In genomic region chr8:64832581-64833135, GRCm38 (mm10) we compare ENCODE assay signal across 17 mouse cellular contexts. TPM values are rescaled to one million over a fixed set of nuclear protein-coding genes. Genes with fewer than 3 reads are reported as not detected.
DNase-seq lines count a peak whose midpoint lies in the region; ATAC-seq and TF ChIP-seq lines count a peak whose summit lies in the region.
"Had no signal": no experiment of that assay in that cellular context is flagged by ENCODE, and none has a peak within 500 bp of the region (broad histone marks: within the 10 kb centered on the region; RNA-seq: fewer than 3 reads in every experiment).

No protein-coding gene starts in this region.

- no peaks in the 10 kb centered on the region for H3K27me3 ChIP-seq in forebrain, embryonic 12.5 days
- H3K27me3 ChIP-seq in forebrain, embryonic 14.5 days (replicated peaks; ENCODE audit: control insufficient read depth, insufficient read depth, low read length) = no peaks in the 10 kb centered on the region
- no peaks in the 10 kb centered on the region for H3K27me3 ChIP-seq in kidney, embryonic 15.5 days
- H3K27me3 ChIP-seq in ES-Bruce4 (ENCODE audit: control insufficient read depth, insufficient read depth, low read length, poor library complexity, severe bottlenecking) = no peaks in the 10 kb centered on the region
- H3K27me3 ChIP-seq: CH12.LX; limb, embryonic 15.5 days had no signal

- no peak for TF ChIP-seq EP300 in ES-Bruce4 (IDR thresholded peaks at IDR 0.05; ENCODE audit: insufficient read depth, low read depth, low read length)

- ATAC-seq in forebrain, embryonic 12.5 days (ENCODE audit: low FRiP score) = no peak
- ATAC-seq in forebrain, embryonic 14.5 days = no peak
- ATAC-seq in kidney, embryonic 15.5 days (replicated peaks; ENCODE audit: low FRiP score) = peak; percentile 59
- peak; percentile 24 for ATAC-seq in granulocyte monocyte progenitor cell, adult 5-6 weeks (replicated peaks; ENCODE audit: poor library complexity, severe bottlenecking)
- no peak; the same call in 1 of the 2 replicates for ATAC-seq in monocyte, adult 5-6 weeks (replicated peaks; ENCODE audit: insufficient number of reproducible peaks, low FRiP score, low TSS enrichment, poor library complexity, severe bottlenecking)
- ATAC-seq: intestine, embryonic 16.5 days had no signal

- no peak overlapping the region for H3K9ac ChIP-seq in forebrain, embryonic 12.5 days
- no peak overlapping the region for H3K9ac ChIP-seq in forebrain, embryonic 14.5 days (ENCODE audit: low read length)
- H3K9ac ChIP-seq in kidney, embryonic 15.5 days = no peak overlapping the region
- no peak overlapping the region for H3K9ac ChIP-seq in ES-Bruce4 (ENCODE audit: low read depth, poor library complexity, severe bottlenecking)
- H3K9ac ChIP-seq: limb, embryonic 15.5 days had no signal

- no peak overlapping the region for H3K4me2 ChIP-seq in forebrain, embryonic 12.5 days
- H3K4me2 ChIP-seq in forebrain, embryonic 14.5 days (ENCODE audit: low read length) = no peak overlapping the region
- no peak overlapping the region for H3K4me2 ChIP-seq in kidney, embryonic 15.5 days
- H3K4me2 ChIP-seq: limb, embryonic 15.5 days had no signal

- H3K9me3 ChIP-seq in forebrain, embryonic 12.5 days = no peaks in the 10 kb centered on the region
- H3K9me3 ChIP-seq in forebrain, embryonic 14.5 days (replicated peaks; ENCODE audit: control insufficient read depth, low read length) = no peaks in the 10 kb centered on the region
- H3K9me3 ChIP-seq in kidney, embryonic 15.5 days (replicated peaks) = no peaks in the 10 kb centered on the region
- no peaks in the 10 kb centered on the region for H3K9me3 ChIP-seq in ES-Bruce4 (replicated peaks; ENCODE audit: control insufficient read depth, insufficient read depth, low read length, poor library complexity, severe bottlenecking)
- H3K9me3 ChIP-seq: heart, embryonic 10.5 days; limb, embryonic 15.5 days had no signal

- peaks cover 18% of the 10 kb centered on the region for H3K36me3 ChIP-seq in forebrain, embryonic 12.5 days (replicated peaks)
- H3K36me3 ChIP-seq in forebrain, embryonic 14.5 days (ENCODE audit: control insufficient read depth, insufficient read depth, low read length) = peaks cover 20% of the 10 kb centered on the region; the same call in 1 of the 2 replicates
- peaks cover 26% of the 10 kb centered on the region for H3K36me3 ChIP-seq in kidney, embryonic 15.5 days
- H3K36me3 ChIP-seq in ES-Bruce4 (ENCODE audit: control insufficient read depth, insufficient read depth, low read length, poor library complexity, severe bottlenecking) = peaks cover 11% of the 10 kb centered on the region

- no peak overlapping the region for H3K4me3 ChIP-seq in forebrain, embryonic 12.5 days (replicated peaks)
- H3K4me3 ChIP-seq in forebrain, embryonic 14.5 days (ENCODE audit: low read depth, low read length) = no peak overlapping the region
- H3K4me3 ChIP-seq in kidney, embryonic 15.5 days (replicated peaks) = no peak overlapping the region
- no peak overlapping the region for H3K4me3 ChIP-seq in ES-Bruce4 (ENCODE audit: low read depth, low read length)
- H3K4me3 ChIP-seq: heart, embryonic 10.5 days; limb, embryonic 15.5 days had no signal

- no peak for DNase-seq in forebrain, embryonic 14.5 days (ENCODE audit: low spot score)
- no peak for DNase-seq in kidney, adult 9 months
- DNase-seq in lung, postnatal 25 days (ENCODE audit: low spot score) = no peak
- DNase-seq: cerebellum, adult 11 months; cerebellum, postnatal 36 days; heart, postnatal 36 days; lung, adult 2 months; thymus, postnatal 4 days had no signal

- TF ChIP-seq POLR2A in ES-Bruce4 (IDR thresholded peaks at IDR 0.05; ENCODE audit: insufficient read depth, low read length) = no peak

- peaks cover 27% of the 10 kb centered on the region for H3K4me1 ChIP-seq in forebrain, embryonic 12.5 days
- H3K4me1 ChIP-seq in forebrain, embryonic 14.5 days (ENCODE audit: control insufficient read depth, insufficient read depth, low read length) = peaks cover 8% of the 10 kb centered on the region; the same call in 1 of the 2 replicates
- peaks cover 49% of the 10 kb centered on the region for H3K4me1 ChIP-seq in kidney, embryonic 15.5 days
- H3K4me1 ChIP-seq in ES-Bruce4 (ENCODE audit: control insufficient read depth, insufficient read depth, low read length) = no peaks in the 10 kb centered on the region

- no peak for TF ChIP-seq CTCF in ES-Bruce4 (IDR thresholded peaks at IDR 0.05; ENCODE audit: low read depth, low read length)

- H3K27ac ChIP-seq in forebrain, embryonic 12.5 days = 0 out of 2 replicates have a peak overlapping the region, but pooled peaks have one; percentile 25
- H3K27ac ChIP-seq in forebrain, embryonic 14.5 days (ENCODE audit: low read depth, low read length) = no peak overlapping the region
- peak overlapping the region; percentile 73 for H3K27ac ChIP-seq in kidney, embryonic 15.5 days
- 0 out of 2 replicates have a peak overlapping the region, but pooled peaks have one; percentile 5 for H3K27ac ChIP-seq in ES-Bruce4 (ENCODE audit: insufficient read depth, low read length)
- H3K27ac ChIP-seq: heart, embryonic 10.5 days; limb, embryonic 15.5 days had no signal

- 51% methylated on average over 13 of the region's 13 CpGs for WGBS in forebrain, embryonic 12.5 days
- 60% methylated on average over 13 of the region's 13 CpGs for WGBS in forebrain, embryonic 14.5 days
- 50% methylated on average over 13 of the region's 13 CpGs for WGBS in kidney, embryonic 15.5 days

RNA-seq across cellular contexts. Expression of gene Klhl2, which starts 17.2 kb away (rescaled TPM):
- polyA plus RNA-seq in forebrain, embryonic 12.5 days (2016; fragmentation: Nextera tagmentation; extraction: Ambion mirVana) = 22.1 and 28.9 TPM in 2 replicates
- 16.3 and 20.6 TPM in 2 replicates for polyA plus RNA-seq in forebrain, embryonic 14.5 days (2014; fragmentation: Nextera tagmentation; extraction: Ambion mirVana)
- 15.3 and 16.1 TPM in 2 replicates for polyA plus RNA-seq in kidney, embryonic 15.5 days (2015; fragmentation: Nextera tagmentation; extraction: Ambion mirVana)
- 25.8 and 25.9 TPM in 2 replicates for polyA plus RNA-seq in ES-Bruce4 (2011; ENCODE audit: insufficient read depth, insufficient read length, low read depth, missing spikeins)
- total RNA-seq in granulocyte monocyte progenitor cell, adult 5-6 weeks (2014; fragmentation: Nextera tagmentation) = 7.2 and 14.7 TPM in 2 replicates
- total RNA-seq in granulocyte monocyte progenitor cell, adult 5-6 weeks (2017) = 15.5 and 16.0 TPM in 2 replicates
- 29.4 to 59.8 TPM (median 43.6 TPM) in 3 replicates for total RNA-seq in monocyte, adult 5-6 weeks (2017)

Comparison
In these comparisons a context has a peak if more than half of its experiments do, and no peak if none do; other contexts are left out.
1. ATAC-seq: peak in kidney, embryonic 15.5 days (single experiment) and granulocyte monocyte progenitor cell, adult 5-6 weeks (single experiment); none in forebrain, embryonic 12.5 days (single experiment), forebrain, embryonic 14.5 days (single experiment) and monocyte, adult 5-6 weeks (single experiment).